Mouse (Mus musculus) neural tube, embryonic 12.5 days (tissue): Measurements from ENCODE around the gene Amt. TPM values are rescaled to one million over a fixed set of nuclear protein-coding genes. Genes with fewer than 3 reads are reported as not detected.
"Not testable (repeated sequence)": the region's sequence is repeated elsewhere in the genome, so short reads cannot be mapped to it uniquely, and the experiment has no call there.

Experiments
- ATAC-seq: fragments of 200-750 bp; cut with Nextera tagmentation; 2 replicates; pipeline ENCODE4 v1.8.0; 2017; ENCODE audit warnings: low read depth, mild to moderate bottlenecking, moderate TSS enrichment, moderate library complexity; ENCODE audit not compliant: low FRiP score
- H3K27ac ChIP-seq: fragments of 300-500 bp; sonication (generic); 2 replicates; pipeline ENCODE4 v1.5.1; 2016
- H3K27me3 ChIP-seq: fragments of 300-500 bp; sonication (generic); replicated peaks from 2 replicates; pipeline ENCODE4 v1.6.1; 2016; ENCODE audit warnings: mild to moderate bottlenecking
- H3K36me3 ChIP-seq: fragments of 300-500 bp; sonication (generic); 2 replicates; pipeline ENCODE4 v1.6.1; 2016; ENCODE audit warnings: mild to moderate bottlenecking
- H3K4me1 ChIP-seq: fragments of 300-500 bp; sonication (generic); 2 replicates; pipeline ENCODE4 v1.6.1; 2016
- H3K4me2 ChIP-seq: fragments of 300-500 bp; sonication (generic); replicated peaks from 2 replicates; pipeline ENCODE4 v1.6.1; 2016; ENCODE audit warnings: mild to moderate bottlenecking
- H3K4me3 ChIP-seq: fragments of 300-500 bp; sonication (generic); 2 replicates; pipeline ENCODE4 v1.5.1; 2016
- H3K9ac ChIP-seq: fragments of 300-500 bp; sonication (generic); 2 replicates; pipeline ENCODE4 v1.6.1; 2016; ENCODE audit warnings: mild to moderate bottlenecking
- H3K9me3 ChIP-seq: fragments of 300-500 bp; sonication (generic); 2 replicates; pipeline ENCODE4 v1.6.1; 2016; ENCODE audit warnings: mild to moderate bottlenecking
- whole genome bisulfite sequencing: fragments of 180-500 bp; shearing (Covaris S2); methylation state at CpG from one replicate; pipeline ENCODE4 v1.1.7; 2016; 5-methylcytosine and 5-hydroxymethylcytosine counted together
- polyA plus RNA-seq: library from polyadenylated mRNA; unstranded; fragments of >200 nt; fragmentation: Nextera tagmentation; extraction: Ambion mirVana; gene quantifications from 2 replicates; pipeline ENCODE4 v1.2.1, GENCODE M21; 2016

Gene Amt
- polyA plus RNA-seq, 1 experiment from 2014 or later: 18.9 TPM

- H3K27me3 ChIP-seq: no peaks in the 10 kb centered on the region
- H3K4me2 ChIP-seq: no peak overlapping the region
- no peak overlapping the region for H3K9ac ChIP-seq
- peaks cover 8% of the 10 kb centered on the region for H3K4me1 ChIP-seq
- WGBS: 84% methylated on average over 7 of the region's 7 CpGs
- H3K9me3 ChIP-seq: no peaks in the 10 kb centered on the region
- no peak overlapping the region for H3K27ac ChIP-seq
- no peak for ATAC-seq
- H3K4me3 ChIP-seq: no peak overlapping the region
- no peaks in the 10 kb centered on the region for H3K36me3 ChIP-seq
These were observed 29.0 kb upstream of the Amt start for GRCm38 (mm10) chr9:108267691-108268090.

- 90% methylated on average over 6 of the region's 7 CpGs for WGBS
- not testable (repeated sequence) for H3K9ac ChIP-seq, H3K4me2 ChIP-seq, H3K27me3 ChIP-seq, H3K4me1 ChIP-seq, H3K9me3 ChIP-seq, ATAC-seq, H3K4me3 ChIP-seq, H3K27ac ChIP-seq, H3K36me3 ChIP-seq
These were observed 28.0 kb upstream of the Amt start for GRCm38 (mm10) chr9:108268701-108269100.

GRCm38 (mm10) chr9:108271941-108272340 lies 24.7 kb upstream of the Amt start:
- H3K4me1 ChIP-seq: no peaks in the 10 kb centered on the region
- no peak overlapping the region for H3K4me3 ChIP-seq
- WGBS: 35% methylated on average over 2 of the region's 2 CpGs
- no peak overlapping the region for H3K27ac ChIP-seq
- ATAC-seq: no peak
- H3K9ac ChIP-seq: no peak overlapping the region
- no peak overlapping the region for H3K4me2 ChIP-seq
- no peaks in the 10 kb centered on the region for H3K9me3 ChIP-seq
- H3K36me3 ChIP-seq: no peaks in the 10 kb centered on the region
- H3K27me3 ChIP-seq: no peaks in the 10 kb centered on the region

GRCm38 (mm10) chr9:108272691-108273090 lies 24.0 kb upstream of the Amt start:
- Histone ChIP-seq H3K27ac (no peak overlapping the region), H3K4me3 (no peak overlapping the region), H3K4me1 (no peaks in the 10 kb centered on the region), H3K4me2 (no peak overlapping the region), H3K36me3 (no peaks in the 10 kb centered on the region), H3K9ac (no peak overlapping the region), H3K9me3 (no peaks in the 10 kb centered on the region), H3K27me3 (no peaks in the 10 kb centered on the region)
- 80% methylated on average over 5 of the region's 5 CpGs for WGBS
- no peak for ATAC-seq

GRCm38 (mm10) chr9:108273485-108273884 lies 23.2 kb upstream of the Amt start:
- Histone ChIP-seq H3K27me3 (no peaks in the 10 kb centered on the region), H3K4me3 (no peak overlapping the region), H3K27ac (no peak overlapping the region), H3K36me3 (no peaks in the 10 kb centered on the region), H3K4me1 (no peaks in the 10 kb centered on the region), H3K4me2 (no peak overlapping the region), H3K9me3 (no peaks in the 10 kb centered on the region), H3K9ac (no peak overlapping the region)
- 70% methylated on average over 4 of the region's 4 CpGs for WGBS
- ATAC-seq: no peak

- Histone ChIP-seq H3K4me3 (no peak overlapping the region), H3K27me3 (no peaks in the 10 kb centered on the region), H3K9ac (no peak overlapping the region), H3K27ac (no peak overlapping the region), H3K4me1 (no peaks in the 10 kb centered on the region), H3K9me3 (no peaks in the 10 kb centered on the region), H3K36me3 (no peaks in the 10 kb centered on the region), H3K4me2 (no peak overlapping the region)
- WGBS: 73% methylated on average over 5 of the region's 5 CpGs
- ATAC-seq: no peak
These were observed 21.9 kb upstream of the Amt start for GRCm38 (mm10) chr9:108274476-108275330.

- WGBS: 71% methylated on average over 6 of the region's 6 CpGs
- H3K9ac ChIP-seq: no peak overlapping the region
- no peak overlapping the region for H3K27ac ChIP-seq
- H3K4me3 ChIP-seq: no peak overlapping the region
- H3K4me1 ChIP-seq: no peaks in the 10 kb centered on the region
- ATAC-seq: no peak
- H3K36me3 ChIP-seq: no peaks in the 10 kb centered on the region
- no peaks in the 10 kb centered on the region for H3K27me3 ChIP-seq
- H3K4me2 ChIP-seq: no peak overlapping the region
- H3K9me3 ChIP-seq: no peaks in the 10 kb centered on the region
These were observed 21.4 kb upstream of the Amt start for GRCm38 (mm10) chr9:108275331-108275659.

- Histone ChIP-seq H3K4me2 (no peak overlapping the region), H3K27me3 (no peaks in the 10 kb centered on the region), H3K9ac (no peak overlapping the region), H3K4me1 (no peaks in the 10 kb centered on the region), H3K9me3 (no peaks in the 10 kb centered on the region), H3K36me3 (no peaks in the 10 kb centered on the region), H3K27ac (no peak overlapping the region), H3K4me3 (no peak overlapping the region)
- 73% methylated on average over 10 of the region's 10 CpGs for WGBS
- no peak for ATAC-seq
These were observed 17.8 kb upstream of the Amt start for GRCm38 (mm10) chr9:108278697-108279450.

GRCm38 (mm10) chr9:108280071-108280828 lies 16.4 kb upstream of the Amt start:
- Histone ChIP-seq H3K4me1 (no peaks in the 10 kb centered on the region), H3K4me2 (no peak overlapping the region), H3K9ac (no peak overlapping the region), H3K4me3 (no peak overlapping the region), H3K27me3 (no peaks in the 10 kb centered on the region), H3K36me3 (no peaks in the 10 kb centered on the region), H3K9me3 (no peaks in the 10 kb centered on the region), H3K27ac (no peak overlapping the region)
- 58% methylated on average over 8 of the region's 8 CpGs for WGBS
- ATAC-seq: no peak

- H3K36me3 ChIP-seq: no peaks in the 10 kb centered on the region
- H3K9me3 ChIP-seq: no peaks in the 10 kb centered on the region
- no peak overlapping the region for H3K4me3 ChIP-seq
- no peak overlapping the region for H3K27ac ChIP-seq
- no peaks in the 10 kb centered on the region for H3K27me3 ChIP-seq
- peak; percentile 70 for ATAC-seq
- H3K4me2 ChIP-seq: no peak overlapping the region
- no peaks in the 10 kb centered on the region for H3K4me1 ChIP-seq
- WGBS: 18% methylated on average over 6 of the region's 6 CpGs
- no peak overlapping the region for H3K9ac ChIP-seq
These were observed 12.2 kb upstream of the Amt start for GRCm38 (mm10) chr9:108284410-108284809.

- 79% methylated on average over 6 of the region's 6 CpGs for WGBS
- not testable (repeated sequence) for H3K9me3 ChIP-seq, H3K27me3 ChIP-seq, H3K9ac ChIP-seq, H3K4me2 ChIP-seq, H3K27ac ChIP-seq, H3K4me3 ChIP-seq, H3K36me3 ChIP-seq, H3K4me1 ChIP-seq, ATAC-seq
These were observed 9.0 kb upstream of the Amt start for GRCm38 (mm10) chr9:108287526-108288238.

GRCm38 (mm10) chr9:108289347-108289746 lies 7.3 kb upstream of the Amt start:
- Histone ChIP-seq H3K4me2 (peak overlapping the region; percentile 67), H3K36me3 (peaks cover 10% of the 10 kb centered on the region), H3K9ac (peak overlapping the region; percentile 61), H3K4me3 (peak overlapping the region; percentile 42), H3K27me3 (no peaks in the 10 kb centered on the region), H3K9me3 (no peaks in the 10 kb centered on the region), H3K4me1 (peaks cover 8% of the 10 kb centered on the region; the same call in 1 of the 2 replicates), H3K27ac (peak overlapping the region; percentile 78; the same call in 1 of the 2 replicates)
- WGBS: 64% methylated on average over 2 of the region's 2 CpGs
- ATAC-seq: no peak
